Mouse (Mus musculus): Measurements from ENCODE around the gene Rmnd5a. TPM values are rescaled to one million over a fixed set of nuclear protein-coding genes. Genes with fewer than 3 reads are reported as not detected.

Gene Rmnd5a
- polyA plus RNA-seq, 1 experiment from 2014 or later = 11.2 TPM

DNA sequence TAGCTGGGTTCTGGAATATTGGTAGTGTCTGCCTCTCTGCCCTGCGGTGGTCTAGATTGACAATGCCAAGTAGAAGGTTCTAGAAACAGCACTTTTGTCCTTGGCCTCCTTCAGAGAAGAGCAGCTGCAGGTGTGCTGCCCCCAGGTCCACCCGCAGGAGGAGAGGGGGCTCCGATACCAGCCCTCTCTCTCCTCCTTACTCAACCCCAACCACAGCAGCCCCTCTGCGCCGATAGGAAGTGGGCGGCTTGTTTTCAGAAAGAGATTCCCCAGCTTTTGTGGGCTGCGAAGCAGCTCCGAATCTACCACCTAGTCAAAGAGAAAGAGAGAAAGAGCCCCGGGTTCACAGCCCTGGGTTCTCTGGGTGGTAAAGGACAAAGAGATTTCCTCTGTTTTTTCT is 99.3 kb downstream of the Rmnd5a start:
- Histone ChIP-seq H3K9me3 (replicated peaks; ENCODE audit: control insufficient read depth, low read length) (no peaks in the 10 kb centered on the region), H3K27ac (replicated peaks; ENCODE audit: low read depth, low read length) (no peak overlapping the region), H3K27me3 (ENCODE audit: control insufficient read depth, insufficient read depth, low read length) (no peaks in the 10 kb centered on the region), H3K4me3 (ENCODE audit: low read depth, low read length) (no peak overlapping the region), H3K4me1 (ENCODE audit: control insufficient read depth, insufficient read depth, low read length) (no peaks in the 10 kb centered on the region), H3K36me3 (replicated peaks; ENCODE audit: control insufficient read depth, insufficient read depth, low read depth, low read length) (no peaks in the 10 kb centered on the region), H3K4me2 (ENCODE audit: low read depth, low read length) (no peak overlapping the region), H3K9ac (replicated peaks; ENCODE audit: low read length) (no peak overlapping the region)
- 92% methylated on average over 9 of the region's 9 CpGs for WGBS
- ATAC-seq (replicated peaks; ENCODE audit: insufficient number of reproducible peaks, low FRiP score, low TSS enrichment, low read depth) (no peak), DNase-seq (ENCODE audit: low spot score) (no peak)

DNA sequence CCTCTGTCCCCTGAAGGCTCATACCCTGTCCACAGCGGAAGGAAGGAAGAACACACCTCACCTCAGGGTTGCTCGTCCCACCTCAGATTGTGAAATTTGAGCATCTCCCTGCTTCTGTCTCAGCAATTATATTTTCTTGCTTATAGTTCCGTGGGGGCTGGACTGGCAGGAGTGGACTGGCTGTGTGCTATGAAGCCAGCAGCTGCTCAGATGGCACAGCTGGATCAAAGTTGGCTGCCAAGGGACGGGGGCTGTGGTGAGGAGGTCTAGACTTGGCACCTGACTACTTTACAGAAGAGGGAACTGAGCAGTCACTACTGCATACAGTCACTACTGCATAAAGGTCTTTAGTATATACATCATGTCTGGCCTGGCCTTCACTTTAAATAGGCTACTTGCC is 101.1 kb downstream of the Rmnd5a start:
- no peak overlapping the region for H3K4me2 ChIP-seq (ENCODE audit: low read depth, low read length)
- 82% methylated on average over 4 of the region's 4 CpGs for WGBS
- ATAC-seq (replicated peaks; ENCODE audit: insufficient number of reproducible peaks, low FRiP score, low TSS enrichment, low read depth) (no peak), DNase-seq (ENCODE audit: low spot score) (no peak)
- H3K4me1 ChIP-seq (ENCODE audit: control insufficient read depth, insufficient read depth, low read length) = no peaks in the 10 kb centered on the region
- no peak overlapping the region for H3K9ac ChIP-seq (replicated peaks; ENCODE audit: low read length)
- no peak overlapping the region for H3K27ac ChIP-seq (replicated peaks; ENCODE audit: low read depth, low read length)
- H3K36me3 ChIP-seq (replicated peaks; ENCODE audit: control insufficient read depth, insufficient read depth, low read depth, low read length) = no peaks in the 10 kb centered on the region
- no peaks in the 10 kb centered on the region for H3K27me3 ChIP-seq (ENCODE audit: control insufficient read depth, insufficient read depth, low read length)
- H3K4me3 ChIP-seq (ENCODE audit: low read depth, low read length) = no peak overlapping the region
- no peaks in the 10 kb centered on the region for H3K9me3 ChIP-seq (replicated peaks; ENCODE audit: control insufficient read depth, low read length)

DNA sequence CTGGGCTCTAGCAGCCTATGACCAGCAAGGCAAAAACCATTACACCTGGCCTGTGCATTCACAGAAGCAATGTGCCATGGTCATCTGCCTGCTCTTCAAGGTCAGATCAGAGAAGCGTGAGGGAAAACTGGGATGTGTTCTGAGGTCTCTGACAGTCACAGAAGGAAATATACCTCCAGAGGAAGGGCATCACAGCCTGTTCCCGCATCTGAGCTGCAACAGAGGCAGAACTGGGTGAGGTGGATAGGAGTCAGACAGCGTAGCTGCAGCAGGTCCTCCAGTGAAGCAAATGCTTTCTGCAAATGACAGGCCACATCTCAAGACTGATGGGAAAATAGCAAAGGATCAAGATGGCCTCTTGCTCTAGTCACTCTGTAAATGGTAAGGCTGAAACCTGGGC is 101.5 kb downstream of the Rmnd5a start:
- H3K27me3 ChIP-seq (ENCODE audit: control insufficient read depth, insufficient read depth, low read length) = no peaks in the 10 kb centered on the region
- H3K27ac ChIP-seq (replicated peaks; ENCODE audit: low read depth, low read length) = no peak overlapping the region
- WGBS = 89% methylated on average over 3 of the region's 3 CpGs
- no peak overlapping the region for H3K9ac ChIP-seq (replicated peaks; ENCODE audit: low read length)
- ATAC-seq (replicated peaks; ENCODE audit: insufficient number of reproducible peaks, low FRiP score, low TSS enrichment, low read depth) (no peak), DNase-seq (ENCODE audit: low spot score) (no peak)
- no peak overlapping the region for H3K4me3 ChIP-seq (ENCODE audit: low read depth, low read length)
- no peaks in the 10 kb centered on the region for H3K36me3 ChIP-seq (replicated peaks; ENCODE audit: control insufficient read depth, insufficient read depth, low read depth, low read length)
- H3K9me3 ChIP-seq (replicated peaks; ENCODE audit: control insufficient read depth, low read length) = no peaks in the 10 kb centered on the region
- H3K4me1 ChIP-seq (ENCODE audit: control insufficient read depth, insufficient read depth, low read length) = no peaks in the 10 kb centered on the region
- no peak overlapping the region for H3K4me2 ChIP-seq (ENCODE audit: low read depth, low read length)

Other genes with a start within 250 kb of the Rmnd5a start
- not detected in 2 replicates for gene Fabp1, start 240.8 kb downstream of the Rmnd5a start, polyA plus RNA-seq (2014; fragmentation: Nextera tagmentation; extraction: Ambion mirVana)
- 35.7 and 41.1 TPM in 2 replicates for gene Krcc1, start 169.0 kb downstream of the Rmnd5a start, polyA plus RNA-seq (2014; fragmentation: Nextera tagmentation; extraction: Ambion mirVana)
- 0.63 and 1.6 TPM in 2 replicates for gene Smyd1, start 118.4 kb downstream of the Rmnd5a start, polyA plus RNA-seq (2014; fragmentation: Nextera tagmentation; extraction: Ambion mirVana)
- gene Cd8b1, start 117.8 kb downstream of the Rmnd5a start, polyA plus RNA-seq (2014; fragmentation: Nextera tagmentation; extraction: Ambion mirVana) = not detected in 2 replicates
- gene Cd8a, start 67.2 kb downstream of the Rmnd5a start, polyA plus RNA-seq (2014; fragmentation: Nextera tagmentation; extraction: Ambion mirVana) = not detected in 2 replicates
- gene Rnf103, start 53.3 kb upstream of the Rmnd5a start, polyA plus RNA-seq (2014; fragmentation: Nextera tagmentation; extraction: Ambion mirVana) = 17.3 and 19.1 TPM in 2 replicates
- 53.6 and 53.8 TPM in 2 replicates for gene Chmp3, start 103.2 kb upstream of the Rmnd5a start, polyA plus RNA-seq (2014; fragmentation: Nextera tagmentation; extraction: Ambion mirVana)
- gene Kdm3a, start 192.4 kb upstream of the Rmnd5a start, polyA plus RNA-seq (2014; fragmentation: Nextera tagmentation; extraction: Ambion mirVana) = 48.8 and 57.9 TPM in 2 replicates